Mouse (Mus musculus): ENCODE results near the gene Dbil5.

DNA sequence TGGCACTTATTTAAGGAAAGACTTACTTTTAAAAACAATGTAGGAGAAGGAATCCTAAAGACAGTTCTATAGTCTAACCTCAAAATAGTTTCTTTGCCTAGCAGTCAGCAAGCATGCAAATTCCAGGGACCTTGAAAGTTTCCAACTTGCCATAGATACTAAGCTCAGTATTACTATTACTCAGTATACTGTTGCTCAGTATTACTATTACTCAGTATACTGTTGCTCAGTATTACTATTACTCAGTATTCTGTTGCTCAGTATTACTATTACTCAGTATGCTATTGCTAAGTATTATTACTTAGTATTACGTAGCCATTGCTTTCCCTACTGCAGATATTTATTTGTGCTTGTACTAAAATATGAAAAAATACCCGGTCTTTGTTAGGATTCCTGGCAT, 22.3 kb downstream of the Dbil5 start:
- no peak for TF ChIP-seq CTCF (IDR thresholded peaks at IDR 0.05; ENCODE audit: low read depth)
- no peak for TF ChIP-seq EP300 (IDR thresholded peaks at IDR 0.05; ENCODE audit: low read depth)
